Mouse (Mus musculus): Measurements from ENCODE around the gene Lama5.

The Lama5 gene

GRCm38 (mm10) chr2:180148551-180148950 is 77.1 kb downstream of the Lama5 start:
- DNase-seq (ENCODE audit: extremely low read depth, low read depth): no peak

- no peak for DNase-seq (ENCODE audit: extremely low read depth, low read depth)
These were observed 78.3 kb downstream of the Lama5 start for GRCm38 (mm10) chr2:180147379-180147778.

GRCm38 (mm10) chr2:180146091-180146490 is 79.6 kb downstream of the Lama5 start:
- no peak for DNase-seq (ENCODE audit: extremely low read depth, low read depth)

GRCm38 (mm10) chr2:180135414-180135813 is 90.2 kb downstream of the Lama5 start:
- DNase-seq (ENCODE audit: extremely low read depth, low read depth): peak; percentile 39

DNA sequence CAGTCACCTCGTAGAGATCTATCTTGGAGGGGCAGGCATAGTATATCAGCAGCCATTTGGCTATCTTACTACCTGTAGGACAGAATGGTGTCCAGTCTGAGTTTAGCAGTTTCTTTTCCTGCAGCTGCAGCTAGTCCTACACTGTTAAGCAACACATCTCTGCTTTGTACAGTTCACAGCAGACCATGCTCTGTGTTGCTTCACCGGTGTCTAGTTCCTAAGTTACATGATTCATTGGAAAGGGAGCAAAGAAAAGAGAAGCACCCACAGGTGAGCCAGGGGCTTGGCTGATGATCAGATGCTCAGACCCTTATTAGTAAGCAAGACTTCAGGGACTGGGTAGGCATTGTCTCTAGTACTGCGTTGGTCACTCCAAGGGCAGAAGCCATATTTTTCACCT is 91.7 kb downstream of the Lama5 start:
- DNase-seq (ENCODE audit: extremely low read depth, low read depth): no peak

DNA sequence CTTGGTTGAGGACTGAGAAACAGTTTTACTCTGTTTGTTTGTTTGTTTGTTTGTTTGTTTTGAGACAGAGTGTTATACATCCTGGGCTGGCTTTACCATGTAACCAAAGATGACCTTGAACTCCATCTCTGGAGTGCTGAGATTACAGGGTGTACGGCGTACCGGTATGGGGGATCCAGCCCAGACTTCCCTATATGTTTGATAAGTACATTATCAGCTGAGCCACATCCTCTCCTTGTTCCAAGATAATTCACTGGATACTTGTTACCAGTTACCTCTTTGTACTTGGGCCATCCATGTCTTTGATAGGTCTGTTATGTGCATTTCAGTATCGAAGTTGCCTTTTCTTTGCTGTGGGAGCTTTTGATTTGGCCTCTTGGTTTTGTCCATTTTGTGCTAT is 92.4 kb downstream of the Lama5 start:
- DNase-seq (ENCODE audit: extremely low read depth, low read depth): no peak

DNA sequence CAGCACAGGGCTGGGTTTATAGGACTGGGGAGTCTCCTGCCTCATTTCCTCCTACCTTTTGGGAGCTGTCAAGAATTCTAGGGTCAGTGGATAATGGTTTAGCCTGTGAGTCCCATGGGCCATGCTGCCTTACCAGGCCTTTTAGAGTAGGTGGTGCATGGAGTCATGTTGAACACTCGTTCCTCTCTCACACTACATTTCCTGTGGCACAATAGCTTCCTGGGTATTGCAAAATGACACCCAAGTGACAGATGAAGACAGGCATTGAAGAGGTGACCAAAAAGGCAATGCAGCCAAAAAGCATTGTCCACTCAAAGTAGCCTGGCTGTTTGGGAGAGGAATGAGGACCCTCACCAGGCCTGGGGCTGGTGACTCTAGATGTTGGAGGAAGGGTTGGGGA is 98.0 kb downstream of the Lama5 start:
- no peak for DNase-seq (ENCODE audit: extremely low read depth, low read depth)

Measured in MEL-GATA-1-ER (cell line).